In genomic region chr10:30132243-30132642, GRCm38 (mm10) we compare ENCODE assay signal across 24 mouse cellular contexts.
DNase-seq lines count a peak whose midpoint lies in the region; ATAC-seq and TF ChIP-seq lines count a peak whose summit lies in the region.
"Had no signal": no experiment of that assay in that cellular context is flagged by ENCODE, and none has a peak within 500 bp of the region (broad histone marks: within the 10 kb centered on the region; RNA-seq: fewer than 3 reads in every experiment).

No protein-coding gene starts in this region.

- dilution Hi-C loops in CH12.LX (cut with MboI; ENCODE audit: extremely low pct_ligation_motif_present, extremely low pct_unique_long_range_greater_than_20kb, low sequenced_read_pairs), result no loop called here

- H3K79me2 ChIP-seq in CH12.LX (replicated peaks; ENCODE audit: control insufficient read depth, extremely low read depth, insufficient read depth, poor library complexity, severe bottlenecking), result no peaks in the 10 kb centered on the region

- no peaks in the 10 kb centered on the region for H3K9me3 ChIP-seq in liver, embryonic 15.5 days (replicated peaks)
- no peaks in the 10 kb centered on the region for H3K9me3 ChIP-seq in liver, embryonic 11.5 days (ENCODE audit: control insufficient read depth, low read length)
- no peaks in the 10 kb centered on the region for H3K9me3 ChIP-seq in CH12.LX (replicated peaks; ENCODE audit: low read length)
- H3K9me3 ChIP-seq: embryonic facial prominence, embryonic 13.5 days; embryonic facial prominence, embryonic 15.5 days; forebrain, embryonic 10.5 days; forebrain, embryonic 12.5 days had no signal

- TF ChIP-seq RAD21 in CH12.LX (IDR thresholded peaks at IDR 0.05; ENCODE audit: low read depth, low read length), result peak; percentile 9

- H3K4me1 ChIP-seq in liver, embryonic 15.5 days (replicated peaks), result no peaks in the 10 kb centered on the region
- no peaks in the 10 kb centered on the region for H3K4me1 ChIP-seq in liver, embryonic 11.5 days (replicated peaks; ENCODE audit: control insufficient read depth, insufficient read depth, low read length)
- H3K4me1 ChIP-seq in CH12.LX (ENCODE audit: control insufficient read depth in 1 of 2, insufficient read depth in 2 of 2), result no peaks in the 10 kb centered on the region
- H3K4me1 ChIP-seq: embryonic facial prominence, embryonic 13.5 days; embryonic facial prominence, embryonic 15.5 days; forebrain, embryonic 10.5 days; forebrain, embryonic 12.5 days had no signal

- H3K27me3 ChIP-seq in liver, embryonic 15.5 days, result no peaks in the 10 kb centered on the region
- no peaks in the 10 kb centered on the region for H3K27me3 ChIP-seq in liver, embryonic 11.5 days (replicated peaks; ENCODE audit: control insufficient read depth, insufficient read depth, low read length)
- no peaks in the 10 kb centered on the region for H3K27me3 ChIP-seq in CH12.LX (replicated peaks)
- H3K27me3 ChIP-seq: embryonic facial prominence, embryonic 13.5 days; embryonic facial prominence, embryonic 15.5 days; forebrain, embryonic 12.5 days had no signal

- no peak overlapping the region for H3K9ac ChIP-seq in liver, embryonic 15.5 days
- no peak overlapping the region for H3K9ac ChIP-seq in liver, embryonic 11.5 days (ENCODE audit: low read depth, low read length)
- no peak overlapping the region for H3K9ac ChIP-seq in CH12.LX (ENCODE audit: insufficient read depth, low read depth)
- H3K9ac ChIP-seq: embryonic facial prominence, embryonic 13.5 days; embryonic facial prominence, embryonic 15.5 days; forebrain, embryonic 12.5 days had no signal

- in situ Hi-C loops in CH12.LX (cut with MboI; ENCODE audit: low pct_ligation_motif_present, low pct_unique_long_range_greater_than_20kb, low sequenced_read_pairs), result no loop called here

- no peak overlapping the region for H3K4me3 ChIP-seq in liver, embryonic 15.5 days (replicated peaks)
- no peak overlapping the region for H3K4me3 ChIP-seq in liver, embryonic 11.5 days (ENCODE audit: low read depth, low read length)
- no peak overlapping the region for H3K4me3 ChIP-seq in CH12.LX (replicated peaks in 1 of 3; ENCODE audit: low read depth in 2 of 3, low read length in 2 of 3, poor library complexity in 1 of 3)
- H3K4me3 ChIP-seq: embryonic facial prominence, embryonic 13.5 days; embryonic facial prominence, embryonic 15.5 days; erythroblast, embryonic 14.5 days; forebrain, embryonic 10.5 days; forebrain, embryonic 12.5 days had no signal

- H3K36me3 ChIP-seq in liver, embryonic 15.5 days (replicated peaks), result no peaks in the 10 kb centered on the region
- H3K36me3 ChIP-seq in liver, embryonic 11.5 days (ENCODE audit: control insufficient read depth, insufficient read depth, low read length), result no peaks in the 10 kb centered on the region
- H3K36me3 ChIP-seq in CH12.LX (replicated peaks in 1 of 2; ENCODE audit: control insufficient read depth in 1 of 2, insufficient read depth in 1 of 2, low read length in 1 of 2), result no peaks in the 10 kb centered on the region
- H3K36me3 ChIP-seq: embryonic facial prominence, embryonic 13.5 days; embryonic facial prominence, embryonic 15.5 days; forebrain, embryonic 10.5 days; forebrain, embryonic 12.5 days had no signal

- no peak overlapping the region for H3K27ac ChIP-seq in liver, embryonic 15.5 days (replicated peaks)
- H3K27ac ChIP-seq in liver, embryonic 11.5 days (ENCODE audit: low read depth, low read length), result no peak overlapping the region
- no peak overlapping the region for H3K27ac ChIP-seq in CH12.LX (ENCODE audit: insufficient read depth, low read depth)
- H3K27ac ChIP-seq: embryonic facial prominence, embryonic 13.5 days; embryonic facial prominence, embryonic 15.5 days; forebrain, embryonic 10.5 days; forebrain, embryonic 12.5 days had no signal

- TF ChIP-seq EP300 in CH12.LX (IDR thresholded peaks at IDR 0.05; ENCODE audit: low read length), result no peak

- peak; percentile 49 for ATAC-seq in liver, embryonic 15.5 days (ENCODE audit: insufficient read depth)
- ATAC-seq in liver, embryonic 11.5 days (replicated peaks; ENCODE audit: low FRiP score), result no peak; the same call in 1 of the 2 replicates
- ATAC-seq: CD4-positive, CD25-positive, alpha-beta regulatory T cell, adult 4 months; forebrain, embryonic 14.5 days; forebrain, embryonic 16.5 days had no signal

- TF ChIP-seq CTCF in CH12.LX (conservative IDR thresholded peaks at IDR 0.05 in 1 of 2, IDR thresholded peaks at IDR 0.05 in 1 of 2; ENCODE audit: low read depth in 2 of 2, low read length in 2 of 2), result 0 out of 4 replicates have a peak, but pooled peaks of 1 of the 2 experiments have one; percentile 16

- no peak overlapping the region for H3K4me2 ChIP-seq in liver, embryonic 15.5 days
- no peak overlapping the region for H3K4me2 ChIP-seq in liver, embryonic 11.5 days
- H3K4me2 ChIP-seq in CH12.LX (ENCODE audit: insufficient read depth, low read depth, poor library complexity, severe bottlenecking), result no peak overlapping the region
- H3K4me2 ChIP-seq: embryonic facial prominence, embryonic 13.5 days; embryonic facial prominence, embryonic 15.5 days; forebrain, embryonic 12.5 days had no signal

- no peak for TF ChIP-seq POLR2A in CH12.LX (IDR thresholded peaks at IDR 0.05; ENCODE audit: low read depth, low read length)

- peak; percentile 7 for DNase-seq in embryo, embryonic 10.5 days (ENCODE audit: low spot score)
- no peak for DNase-seq in embryo, embryonic 9.5 days (ENCODE audit: extremely low spot score)
- no peak for DNase-seq in liver, embryonic 11.5 days (ENCODE audit: low spot score)
- DNase-seq in CH12.LX (ENCODE audit: extremely low read depth), result no peak
- DNase-seq in thymus, postnatal 25 days, result no peak
- DNase-seq: adrenal gland, adult 2 months; adrenal gland, postnatal 10 days; adrenal gland, postnatal 25 days; B cell, adult 2 months; cerebellum, adult 11 months; cerebellum, adult 18-20 months; cerebellum, adult 8-10 months; cerebellum, adult 9-11 months; cerebellum, postnatal 14 days; cerebellum, postnatal 36 days had no signal

TF ChIP-seq in CH12.LX, 34 proteins besides CTCF, POLR2A, EP300 and RAD21:
- TF ChIP-seq MAZ (IDR thresholded peaks at IDR 0.05; ENCODE audit: low read depth, low read length), result no peak
- no peak for TF ChIP-seq HCFC1 (IDR thresholded peaks at IDR 0.05; ENCODE audit: low read depth, low read length)
- TF ChIP-seq TBP (conservative IDR thresholded peaks at IDR 0.05; ENCODE audit: low read depth, low read length), result no peak
- no peak for TF ChIP-seq UBTF (IDR thresholded peaks at IDR 0.05; ENCODE audit: low read depth, low read length)
- no peak for TF ChIP-seq GABPA (IDR thresholded peaks at IDR 0.05; ENCODE audit: insufficient replicate concordance, low read depth, low read length)
- TF ChIP-seq CHD2 (IDR thresholded peaks at IDR 0.05; ENCODE audit: low read length), result no peak
- no peak for TF ChIP-seq E2F4 (IDR thresholded peaks at IDR 0.05; ENCODE audit: insufficient replicate concordance, low read depth, low read length)
- TF ChIP-seq CHD1 (IDR thresholded peaks at IDR 0.05; ENCODE audit: low read depth, low read length), result no peak
- no peak for TF ChIP-seq ZC3H11A (IDR thresholded peaks at IDR 0.05; ENCODE audit: low read depth, low read length)
- no peak for TF ChIP-seq MAX (IDR thresholded peaks at IDR 0.05; ENCODE audit: low read length)
- no peak for TF ChIP-seq USF1 (IDR thresholded peaks at IDR 0.05; ENCODE audit: low read depth, low read length)
- TF ChIP-seq MXI1 (IDR thresholded peaks at IDR 0.05; ENCODE audit: low read depth, low read length), result no peak
- TF ChIP-seq IRF4 (IDR thresholded peaks at IDR 0.05; ENCODE audit: low read depth, low read length), result no peak
- TF ChIP-seq MYC (IDR thresholded peaks at IDR 0.05; ENCODE audit: low read depth, low read length), result no peak
- no peak for TF ChIP-seq ETS1 (conservative IDR thresholded peaks at IDR 0.05; ENCODE audit: low read depth, low read length)
